In genomic region chr7:90148516-90148915, GRCm38 (mm10) we compare ENCODE assay signal across 22 mouse cellular contexts. TPM values are rescaled to one million over a fixed set of nuclear protein-coding genes. Genes with fewer than 3 reads are reported as not detected.
A peak's percentile ranks its signal among the peaks of the same experiment; 100 is the strongest.
DNase-seq lines count a peak whose midpoint lies in the region; ATAC-seq lines count a peak whose summit lies in the region.
"Had no signal": no experiment of that assay in that cellular context is flagged by ENCODE, and none has a peak within 500 bp of the region (broad histone marks: within the 10 kb centered on the region; RNA-seq: fewer than 3 reads in every experiment).

No protein-coding gene starts in this region.

- H3K4me3 ChIP-seq in heart, embryonic 15.5 days, result no peak overlapping the region
- no peak overlapping the region for H3K4me3 ChIP-seq in kidney, embryonic 14.5 days (ENCODE audit: low read length)
- 0 out of 2 replicates have a peak overlapping the region, but pooled peaks have one; percentile 31 for H3K4me3 ChIP-seq in liver, embryonic 12.5 days
- no peak overlapping the region for H3K4me3 ChIP-seq in midbrain, embryonic 16.5 days (ENCODE audit: low read depth, low read length)
- H3K4me3 ChIP-seq: embryonic facial prominence, embryonic 12.5 days; hindbrain, embryonic 10.5 days; midbrain, embryonic 15.5 days; neural tube, embryonic 15.5 days had no signal

- H3K27me3 ChIP-seq in heart, embryonic 15.5 days, result no peaks in the 10 kb centered on the region
- no peaks in the 10 kb centered on the region for H3K27me3 ChIP-seq in kidney, embryonic 14.5 days (ENCODE audit: control insufficient read depth, insufficient read depth, low read length)
- H3K27me3 ChIP-seq in liver, embryonic 12.5 days (replicated peaks), result no peaks in the 10 kb centered on the region
- H3K27me3 ChIP-seq in midbrain, embryonic 16.5 days (ENCODE audit: control insufficient read depth, insufficient read depth, low read depth, low read length), result no peaks in the 10 kb centered on the region
- H3K27me3 ChIP-seq: embryonic facial prominence, embryonic 12.5 days; midbrain, embryonic 15.5 days; neural tube, embryonic 15.5 days; Patski had no signal

- H3K9me3 ChIP-seq in heart, embryonic 15.5 days (replicated peaks), result no peaks in the 10 kb centered on the region
- H3K9me3 ChIP-seq in kidney, embryonic 14.5 days (ENCODE audit: control insufficient read depth, low read length), result no peaks in the 10 kb centered on the region
- H3K9me3 ChIP-seq in liver, embryonic 12.5 days (replicated peaks), result no peaks in the 10 kb centered on the region
- no peaks in the 10 kb centered on the region for H3K9me3 ChIP-seq in midbrain, embryonic 16.5 days (replicated peaks; ENCODE audit: control insufficient read depth, low read length, poor library complexity, severe bottlenecking)
- H3K9me3 ChIP-seq: embryonic facial prominence, embryonic 12.5 days; hindbrain, embryonic 10.5 days; midbrain, embryonic 15.5 days; neural tube, embryonic 15.5 days had no signal

- H3K36me3 ChIP-seq in heart, embryonic 15.5 days, result no peaks in the 10 kb centered on the region
- no peaks in the 10 kb centered on the region for H3K36me3 ChIP-seq in kidney, embryonic 14.5 days (ENCODE audit: control insufficient read depth, insufficient read depth, low read length)
- peaks cover 30% of the 10 kb centered on the region for H3K36me3 ChIP-seq in liver, embryonic 12.5 days
- no peaks in the 10 kb centered on the region for H3K36me3 ChIP-seq in midbrain, embryonic 16.5 days (ENCODE audit: control insufficient read depth, insufficient read depth, low read length)
- H3K36me3 ChIP-seq: embryonic facial prominence, embryonic 12.5 days; midbrain, embryonic 15.5 days; neural tube, embryonic 15.5 days had no signal

- no peak overlapping the region for H3K4me2 ChIP-seq in heart, embryonic 15.5 days
- H3K4me2 ChIP-seq in kidney, embryonic 14.5 days (replicated peaks; ENCODE audit: low read depth, low read length), result no peak overlapping the region
- peak overlapping the region; percentile 66 for H3K4me2 ChIP-seq in liver, embryonic 12.5 days
- no peak overlapping the region for H3K4me2 ChIP-seq in midbrain, embryonic 16.5 days (ENCODE audit: low read length)
- H3K4me2 ChIP-seq: embryonic facial prominence, embryonic 12.5 days; midbrain, embryonic 15.5 days; neural tube, embryonic 15.5 days had no signal

- DNase-seq in heart, adult 9 months (ENCODE audit: low spot score in 2 of 2), result no peak
- peak; percentile 39 for DNase-seq in kidney, postnatal 14 days
- DNase-seq in adrenal gland, postnatal 25 days, result no peak
- DNase-seq: adrenal gland, adult 8-10 months; cerebellum, postnatal 10 days; forebrain, postnatal 0 days; lung, adult 18-20 months; lung, postnatal 36 days; right cerebral cortex, postnatal 14 days; spleen, adult 18-20 months; thymus, postnatal 25 days had no signal

- ATAC-seq in heart, embryonic 15.5 days (replicated peaks; ENCODE audit: insufficient number of reproducible peaks, insufficient read depth, low FRiP score, low read depth), result no peak
- ATAC-seq in kidney, embryonic 14.5 days (ENCODE audit: low FRiP score, low TSS enrichment), result no peak
- no peak for ATAC-seq in liver, embryonic 12.5 days
- ATAC-seq in midbrain, embryonic 16.5 days, result no peak
- ATAC-seq: forebrain, postnatal 0 days; hindbrain, postnatal 0 days; intestine, postnatal 0 days; midbrain, embryonic 15.5 days; Patski had no signal

- 31% methylated on average over 1 of the region's 1 CpGs for WGBS in heart, embryonic 15.5 days
- 18% methylated on average over 1 of the region's 1 CpGs for WGBS in kidney, embryonic 14.5 days
- WGBS in liver, embryonic 12.5 days (ENCODE audit: insufficient replicate concordance), result 50% methylated on average over 1 of the region's 1 CpGs
- 66% methylated on average over 1 of the region's 1 CpGs for WGBS in midbrain, embryonic 16.5 days

- peak overlapping the region; percentile 22; the same call in 1 of the 2 replicates for H3K27ac ChIP-seq in heart, embryonic 15.5 days
- no peak overlapping the region for H3K27ac ChIP-seq in kidney, embryonic 14.5 days (ENCODE audit: low read depth, low read length)
- H3K27ac ChIP-seq in liver, embryonic 12.5 days, result peak overlapping the region; percentile 88
- no peak overlapping the region for H3K27ac ChIP-seq in midbrain, embryonic 16.5 days (ENCODE audit: low read length)
- H3K27ac ChIP-seq: embryonic facial prominence, embryonic 12.5 days; hindbrain, embryonic 10.5 days; hindbrain, postnatal 0 days; midbrain, embryonic 15.5 days; neural tube, embryonic 15.5 days had no signal

- H3K9ac ChIP-seq in heart, embryonic 15.5 days, result no peak overlapping the region
- H3K9ac ChIP-seq in kidney, embryonic 14.5 days (ENCODE audit: low read depth, low read length), result no peak overlapping the region
- peak overlapping the region; percentile 78; the same call in 1 of the 2 replicates for H3K9ac ChIP-seq in liver, embryonic 12.5 days
- H3K9ac ChIP-seq in midbrain, embryonic 16.5 days (ENCODE audit: low read depth, low read length), result no peak overlapping the region
- H3K9ac ChIP-seq: embryonic facial prominence, embryonic 12.5 days; forebrain, postnatal 0 days; midbrain, embryonic 15.5 days; neural tube, embryonic 15.5 days had no signal

- peaks cover 44% of the 10 kb centered on the region for H3K4me1 ChIP-seq in heart, embryonic 15.5 days (replicated peaks)
- peaks cover 16% of the 10 kb centered on the region; the same call in 1 of the 2 replicates for H3K4me1 ChIP-seq in kidney, embryonic 14.5 days (ENCODE audit: control insufficient read depth, insufficient read depth, low read length)
- peaks cover 76% of the 10 kb centered on the region for H3K4me1 ChIP-seq in liver, embryonic 12.5 days
- H3K4me1 ChIP-seq in midbrain, embryonic 16.5 days (ENCODE audit: control insufficient read depth, insufficient read depth, low read length), result peaks cover 13% of the 10 kb centered on the region

RNA-seq across cellular contexts. Expression of gene Picalm, which starts 18.5 kb away (rescaled TPM):
- polyA plus RNA-seq in heart, embryonic 15.5 days (2015; fragmentation: Nextera tagmentation; extraction: Ambion mirVana), result 26.6 and 28.0 TPM in 2 replicates
- polyA plus RNA-seq in kidney, embryonic 14.5 days (2014; fragmentation: Nextera tagmentation; extraction: Ambion mirVana), result 47.9 and 52.1 TPM in 2 replicates
- 71.1 and 73.2 TPM in 2 replicates for polyA plus RNA-seq in liver, embryonic 12.5 days (2016; fragmentation: Nextera tagmentation; extraction: Ambion mirVana)
- total RNA-seq in adrenal gland, postnatal 25 days (2021), result 152 and 162 TPM in 2 replicates
- polyA plus RNA-seq in midbrain, embryonic 16.5 days (2015; fragmentation: Nextera tagmentation; extraction: Ambion mirVana), result 38.9 and 45.5 TPM in 2 replicates

Comparison
In these comparisons a context has a peak if more than half of its experiments do, and no peak if none do; other contexts are left out.
1. H3K27ac ChIP-seq: peak in heart, embryonic 15.5 days (single experiment) and liver, embryonic 12.5 days (single experiment); none in kidney, embryonic 14.5 days (single experiment) and midbrain, embryonic 16.5 days (single experiment).